Mouse (Mus musculus) layer of hippocampus, adult 6 months (tissue): ENCODE results near the gene Bcas2. TPM values are rescaled to one million over a fixed set of nuclear protein-coding genes. Genes with fewer than 3 reads are reported as not detected.

Source experiments
- long read RNA-seq, 2 experiments: library from polyadenylated mRNA; unstranded; transcript quantifications; one replicate each; pipeline ENCODE4 v2.0.0; 2019 to 2020
- polyA plus RNA-seq: library from polyadenylated mRNA; unstranded; fragments of <200 nt; fragmentation: Nextera tagmentation; gene quantifications from 2 replicates; pipeline ENCODE4 v1.2.3, GENCODE M21; 2021

The Bcas2 gene
- polyA plus RNA-seq: 158 and 166 TPM in 2 replicates
- long read RNA-seq, experiment 1, transcript Bcas2-201 (7 exons, 1,467 nt): major isoform, 190 of 219 reads
- long read RNA-seq, experiment 1, transcript Bcas2-206 (6 exons, 737 nt): minor isoform, 12 of 219 reads
- long read RNA-seq, experiment 1, partial matches to known transcripts: 6 of 219 reads
- long read RNA-seq, experiment 1, other reads (novel, unspliced or antisense): 11 of 219 reads
- long read RNA-seq, experiment 2, transcript Bcas2-206 (6 exons, 737 nt): minor isoform, 14 of 285 reads
- long read RNA-seq, experiment 2, transcript Bcas2-201 (7 exons, 1,467 nt): major isoform, 237 of 285 reads
- long read RNA-seq, experiment 2, transcript Bcas2-203 (5 exons, 3,878 nt): minor isoform, 12 of 285 reads
- long read RNA-seq, experiment 2, partial matches to known transcripts: 5 of 285 reads
- long read RNA-seq, experiment 2, other reads (novel, unspliced or antisense): 14 of 285 reads

DNA sequence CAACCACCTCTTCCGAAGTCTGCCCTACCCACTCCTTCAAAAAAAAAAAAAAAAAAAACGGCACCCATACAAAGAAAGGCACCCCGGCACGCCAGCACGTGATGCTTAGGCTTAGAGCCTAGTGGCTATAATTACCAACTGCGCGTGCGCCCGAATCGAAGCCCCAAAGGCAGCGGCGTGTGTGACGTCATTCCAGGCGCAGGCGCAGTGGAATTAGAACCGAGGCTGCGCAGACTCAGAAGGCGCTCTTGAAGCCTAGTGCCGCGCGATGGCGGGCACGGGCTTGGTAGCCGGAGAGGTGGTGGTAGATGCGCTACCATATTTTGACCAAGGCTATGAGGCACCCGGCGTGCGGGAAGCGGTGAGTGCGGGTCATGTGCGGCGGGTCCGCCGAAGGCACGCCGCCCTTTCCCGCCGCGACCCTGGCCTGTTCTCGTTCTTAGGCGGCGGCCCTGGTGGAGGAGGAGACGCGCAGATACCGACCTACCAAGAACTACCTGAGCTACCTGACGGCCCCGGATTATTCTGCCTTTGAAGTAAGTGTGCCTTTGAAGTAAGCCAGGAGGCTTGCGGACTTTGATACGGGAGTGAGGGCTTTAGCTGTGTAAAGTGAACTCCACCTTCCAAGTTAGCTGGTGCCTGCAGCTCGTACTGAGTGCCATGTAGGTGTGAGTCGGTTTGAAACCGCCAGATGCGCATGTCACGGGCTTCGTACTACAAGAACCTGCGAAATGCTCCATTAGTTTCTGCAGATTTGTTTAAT, at the start of gene Bcas2:
TSS of gene Bcas2 (plus strand) at position 151 of the 763 bp plus-strand sequence.

Other genes starting within 250 kb of the Bcas2 start
- not detected in 2 replicates for gene Sycp1, start 235.6 kb upstream of the Bcas2 start, polyA plus RNA-seq
- gene Nr1h5, start 207.5 kb upstream of the Bcas2 start, polyA plus RNA-seq: not detected in 2 replicates
- 26.8 and 32.4 TPM in 2 replicates for gene Sike1, start 175.9 kb upstream of the Bcas2 start, polyA plus RNA-seq
- 93.8 and 114 TPM in 2 replicates for gene Csde1, start 151.2 kb upstream of the Bcas2 start, polyA plus RNA-seq
- 29.0 and 57.1 TPM in 2 replicates for gene Nras, start 113.4 kb upstream of the Bcas2 start, polyA plus RNA-seq
- gene Ampd1, start 97.6 kb upstream of the Bcas2 start, polyA plus RNA-seq: not detected in 2 replicates
- gene Dennd2c, start 69.1 kb upstream of the Bcas2 start, polyA plus RNA-seq: 0.23 and 0.25 TPM in 2 replicates
- 3.9 and 4.7 TPM in 2 replicates for gene Trim33, start 107.6 kb downstream of the Bcas2 start, polyA plus RNA-seq